Mouse (Mus musculus): ENCODE measurements around the gene Adgrd1. TPM values are rescaled to one million over a fixed set of nuclear protein-coding genes. Genes with fewer than 3 reads are reported as not detected.

Adgrd1 gene
- polyA plus RNA-seq, 1 experiment from 2014 or later = 0.09 TPM

GRCm38 (mm10) chr5:129066541-129067230 is 29.9 kb upstream of the Adgrd1 start:
- Histone ChIP-seq H3K4me3 (no peak overlapping the region), H3K9me3 (no peaks in the 10 kb centered on the region), H3K4me2 (replicated peaks) (no peak overlapping the region), H3K36me3 (no peaks in the 10 kb centered on the region), H3K27me3 (no peaks in the 10 kb centered on the region), H3K27ac (replicated peaks) (no peak overlapping the region), H3K9ac (replicated peaks) (no peak overlapping the region), H3K4me1 (peaks cover 25% of the 10 kb centered on the region)
- ATAC-seq (replicated peaks) = no peak
- 92% methylated on average over 8 of the region's 8 CpGs for WGBS

GRCm38 (mm10) chr5:129067231-129067834 is 29.2 kb upstream of the Adgrd1 start:
- H3K36me3 ChIP-seq = no peaks in the 10 kb centered on the region
- no peak overlapping the region for H3K9ac ChIP-seq (replicated peaks)
- H3K4me2 ChIP-seq (replicated peaks) = no peak overlapping the region
- no peak overlapping the region for H3K27ac ChIP-seq (replicated peaks)
- no peaks in the 10 kb centered on the region for H3K9me3 ChIP-seq
- no peaks in the 10 kb centered on the region for H3K27me3 ChIP-seq
- WGBS = 79% methylated on average over 13 of the region's 13 CpGs
- H3K4me1 ChIP-seq = peaks cover 32% of the 10 kb centered on the region
- ATAC-seq (replicated peaks) = no peak
- no peak overlapping the region for H3K4me3 ChIP-seq

DNA sequence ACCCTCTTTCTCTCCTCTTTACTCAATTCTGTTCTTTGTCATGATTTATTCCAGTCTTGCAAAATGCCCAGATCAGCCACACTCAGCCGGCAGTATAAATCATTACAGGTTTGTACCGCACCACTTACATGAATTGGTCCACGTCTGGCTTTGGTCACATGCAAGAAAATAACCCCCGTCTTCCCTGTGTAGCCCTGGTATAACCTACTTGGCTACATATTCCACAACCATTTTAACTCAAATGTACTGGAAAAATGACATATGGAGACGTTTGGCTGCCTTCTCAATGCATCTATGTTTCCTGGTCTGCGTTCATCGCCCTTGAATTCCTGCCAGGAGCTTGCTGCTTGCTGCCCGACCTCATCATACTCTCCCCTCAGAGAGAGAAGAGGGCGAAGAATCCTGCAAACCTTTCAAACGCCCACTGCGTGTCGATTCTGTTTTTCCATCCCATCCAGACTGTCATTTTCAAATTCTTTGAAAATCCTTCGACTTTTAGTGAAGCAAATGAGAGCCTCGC is 24.7 kb upstream of the Adgrd1 start:
- 53% methylated on average over 14 of the region's 14 CpGs for WGBS
- no peak; the same call in 1 of the 2 replicates for ATAC-seq (replicated peaks)
- no peaks in the 10 kb centered on the region for H3K36me3 ChIP-seq
- no peak overlapping the region for H3K4me3 ChIP-seq
- H3K9me3 ChIP-seq = no peaks in the 10 kb centered on the region
- no peaks in the 10 kb centered on the region for H3K27me3 ChIP-seq
- peak overlapping the region; percentile 88 for H3K27ac ChIP-seq (replicated peaks)
- no peak overlapping the region; the same call in 1 of the 2 replicates for H3K4me2 ChIP-seq (replicated peaks)
- peaks cover 24% of the 10 kb centered on the region for H3K4me1 ChIP-seq
- H3K9ac ChIP-seq (replicated peaks) = no peak overlapping the region

DNA sequence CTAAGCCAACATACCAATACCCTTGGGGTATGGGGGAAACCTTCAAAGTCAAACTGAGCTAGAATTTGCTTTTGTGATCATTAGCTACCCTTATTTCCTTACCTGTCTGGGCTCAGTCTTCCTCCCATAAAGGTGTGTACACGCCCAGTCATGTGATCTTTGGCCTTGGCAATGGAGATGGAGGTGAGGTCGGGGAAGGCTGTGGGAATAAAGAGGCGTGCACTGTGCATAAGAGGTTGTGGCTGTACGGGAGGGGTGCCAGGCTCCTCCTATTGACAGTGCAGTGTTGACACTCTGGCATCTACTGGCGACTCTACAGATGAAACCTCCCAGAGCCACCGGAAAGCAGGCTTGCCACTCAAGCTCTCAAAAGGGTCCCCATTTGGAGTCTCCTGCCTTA is 23.1 kb upstream of the Adgrd1 start:
- ATAC-seq (replicated peaks) = no peak
- peaks cover 24% of the 10 kb centered on the region for H3K4me1 ChIP-seq
- 68% methylated on average over 6 of the region's 6 CpGs for WGBS
- H3K36me3 ChIP-seq = no peaks in the 10 kb centered on the region
- H3K4me3 ChIP-seq = no peak overlapping the region
- H3K4me2 ChIP-seq (replicated peaks) = no peak overlapping the region
- no peaks in the 10 kb centered on the region for H3K27me3 ChIP-seq
- no peaks in the 10 kb centered on the region for H3K9me3 ChIP-seq
- H3K9ac ChIP-seq (replicated peaks) = no peak overlapping the region
- no peak overlapping the region for H3K27ac ChIP-seq (replicated peaks)

DNA sequence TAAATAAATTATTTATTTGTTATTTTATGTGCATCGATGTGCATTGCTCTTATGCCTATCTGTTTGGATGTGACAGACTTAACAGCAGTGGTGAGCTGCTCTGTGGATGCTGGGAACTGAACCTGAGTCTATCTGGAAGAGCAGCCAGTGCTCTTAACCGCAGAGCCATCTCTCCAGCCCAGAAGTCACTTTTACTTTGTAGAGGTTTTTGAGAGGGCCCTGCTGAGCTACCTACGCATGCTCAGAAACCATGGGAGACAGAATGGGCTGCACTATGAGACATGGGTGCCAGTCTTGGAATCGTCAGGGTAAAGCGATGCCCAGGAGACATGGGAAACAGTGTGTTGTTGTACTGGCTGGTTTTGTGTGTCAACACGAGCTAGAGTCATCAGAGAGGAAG is 20.5 kb upstream of the Adgrd1 start:
- no peak overlapping the region for H3K4me2 ChIP-seq (replicated peaks)
- ATAC-seq (replicated peaks) = no peak
- H3K9me3 ChIP-seq = no peaks in the 10 kb centered on the region
- no peak overlapping the region for H3K9ac ChIP-seq (replicated peaks)
- H3K4me1 ChIP-seq = peaks cover 19% of the 10 kb centered on the region
- no peaks in the 10 kb centered on the region for H3K36me3 ChIP-seq
- no peaks in the 10 kb centered on the region for H3K27me3 ChIP-seq
- no peak overlapping the region for H3K4me3 ChIP-seq
- H3K27ac ChIP-seq (replicated peaks) = no peak overlapping the region
- 84% methylated on average over 6 of the region's 6 CpGs for WGBS

GRCm38 (mm10) chr5:129077240-129077639 is 19.3 kb upstream of the Adgrd1 start:
- no peak overlapping the region for H3K27ac ChIP-seq (replicated peaks)
- no peaks in the 10 kb centered on the region for H3K9me3 ChIP-seq
- no peak for ATAC-seq (replicated peaks)
- peaks cover 7% of the 10 kb centered on the region for H3K4me1 ChIP-seq
- H3K4me3 ChIP-seq = no peak overlapping the region
- WGBS = 92% methylated on average over 5 of the region's 5 CpGs
- H3K4me2 ChIP-seq (replicated peaks) = no peak overlapping the region
- no peak overlapping the region for H3K9ac ChIP-seq (replicated peaks)
- H3K36me3 ChIP-seq = no peaks in the 10 kb centered on the region
- no peaks in the 10 kb centered on the region for H3K27me3 ChIP-seq

GRCm38 (mm10) chr5:129081521-129081920 is 15.0 kb upstream of the Adgrd1 start:
- no peaks in the 10 kb centered on the region for H3K36me3 ChIP-seq
- ATAC-seq (replicated peaks) = no peak
- no peaks in the 10 kb centered on the region for H3K9me3 ChIP-seq
- H3K27me3 ChIP-seq = no peaks in the 10 kb centered on the region
- 89% methylated on average over 7 of the region's 7 CpGs for WGBS
- no peak overlapping the region for H3K4me3 ChIP-seq
- H3K27ac ChIP-seq (replicated peaks) = no peak overlapping the region
- H3K4me2 ChIP-seq (replicated peaks) = no peak overlapping the region
- no peaks in the 10 kb centered on the region for H3K4me1 ChIP-seq
- H3K9ac ChIP-seq (replicated peaks) = no peak overlapping the region

GRCm38 (mm10) chr5:129085153-129085552 is 11.4 kb upstream of the Adgrd1 start:
- WGBS = 90% methylated on average over 10 of the region's 10 CpGs
- Histone ChIP-seq H3K4me2 (replicated peaks) (no peak overlapping the region), H3K27ac (replicated peaks) (no peak overlapping the region), H3K27me3 (no peaks in the 10 kb centered on the region), H3K9ac (replicated peaks) (no peak overlapping the region), H3K9me3 (no peaks in the 10 kb centered on the region), H3K4me3 (no peak overlapping the region), H3K36me3 (no peaks in the 10 kb centered on the region), H3K4me1 (no peaks in the 10 kb centered on the region)
- no peak for ATAC-seq (replicated peaks)

GRCm38 (mm10) chr5:129092345-129093065 is 4.0 kb upstream of the Adgrd1 start:
- H3K9me3 ChIP-seq = no peaks in the 10 kb centered on the region
- H3K4me2 ChIP-seq (replicated peaks) = no peak overlapping the region
- H3K36me3 ChIP-seq = no peaks in the 10 kb centered on the region
- no peaks in the 10 kb centered on the region for H3K27me3 ChIP-seq
- no peak overlapping the region for H3K9ac ChIP-seq (replicated peaks)
- H3K4me1 ChIP-seq = peaks cover 8% of the 10 kb centered on the region
- 27% methylated on average over 10 of the region's 10 CpGs for WGBS
- H3K4me3 ChIP-seq = no peak overlapping the region
- ATAC-seq (replicated peaks) = 0 out of 2 replicates have a peak, but pooled peaks have one; percentile 38
- no peak overlapping the region for H3K27ac ChIP-seq (replicated peaks)

DNA sequence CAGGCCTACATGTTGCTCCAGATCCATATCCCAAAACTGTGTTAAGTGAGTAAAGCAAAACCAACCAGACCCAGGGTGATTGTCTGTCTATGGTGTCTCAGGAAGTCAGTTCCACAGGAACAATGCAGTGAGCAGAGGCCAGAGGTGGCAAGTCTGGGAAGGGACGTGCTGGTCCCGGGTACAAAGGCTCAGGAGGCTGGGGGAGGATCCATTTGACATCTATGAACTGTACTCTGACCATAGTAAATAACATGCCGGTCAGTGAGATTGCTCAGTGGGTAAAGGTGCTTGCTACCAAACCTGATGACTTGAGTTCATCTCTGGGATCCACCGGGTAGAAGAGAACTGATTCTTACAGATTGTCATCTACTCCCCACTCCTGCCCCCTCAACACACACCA is 3.4 kb upstream of the Adgrd1 start:
- no peak overlapping the region for H3K4me2 ChIP-seq (replicated peaks)
- no peak for ATAC-seq (replicated peaks)
- H3K4me1 ChIP-seq = peaks cover 8% of the 10 kb centered on the region
- WGBS = 72% methylated on average over 4 of the region's 4 CpGs
- H3K9me3 ChIP-seq = no peaks in the 10 kb centered on the region
- H3K27me3 ChIP-seq = no peaks in the 10 kb centered on the region
- H3K27ac ChIP-seq (replicated peaks) = no peak overlapping the region
- H3K4me3 ChIP-seq = no peak overlapping the region
- H3K36me3 ChIP-seq = no peaks in the 10 kb centered on the region
- no peak overlapping the region for H3K9ac ChIP-seq (replicated peaks)

GRCm38 (mm10) chr5:129094236-129094635 is 2.3 kb upstream of the Adgrd1 start:
- no peak for ATAC-seq (replicated peaks)
- no peak overlapping the region for H3K9ac ChIP-seq (replicated peaks)
- no peak overlapping the region for H3K27ac ChIP-seq (replicated peaks)
- 68% methylated on average over 5 of the region's 5 CpGs for WGBS
- no peak overlapping the region for H3K4me2 ChIP-seq (replicated peaks)
- no peaks in the 10 kb centered on the region for H3K36me3 ChIP-seq
- H3K4me1 ChIP-seq = peaks cover 8% of the 10 kb centered on the region
- H3K4me3 ChIP-seq = no peak overlapping the region
- H3K9me3 ChIP-seq = no peaks in the 10 kb centered on the region
- no peaks in the 10 kb centered on the region for H3K27me3 ChIP-seq

GRCm38 (mm10) chr5:129104043-129104442 is 7.5 kb downstream of the Adgrd1 start:
- Histone ChIP-seq H3K4me3 (no peak overlapping the region), H3K4me1 (no peaks in the 10 kb centered on the region), H3K9me3 (no peaks in the 10 kb centered on the region), H3K27ac (replicated peaks) (no peak overlapping the region), H3K27me3 (no peaks in the 10 kb centered on the region), H3K36me3 (no peaks in the 10 kb centered on the region), H3K9ac (replicated peaks) (no peak overlapping the region), H3K4me2 (replicated peaks) (no peak overlapping the region)
- 48% methylated on average over 4 of the region's 4 CpGs for WGBS
- ATAC-seq (replicated peaks) = no peak
